Mouse (Mus musculus): ENCODE measurements at regions not wholly inside any gene's neighbourhood (a gene's known extent, or its start where the extent isn't known, plus 50 kb on each side); places are given as distances from the start of the nearest gene placed in this dataset.

DNA sequence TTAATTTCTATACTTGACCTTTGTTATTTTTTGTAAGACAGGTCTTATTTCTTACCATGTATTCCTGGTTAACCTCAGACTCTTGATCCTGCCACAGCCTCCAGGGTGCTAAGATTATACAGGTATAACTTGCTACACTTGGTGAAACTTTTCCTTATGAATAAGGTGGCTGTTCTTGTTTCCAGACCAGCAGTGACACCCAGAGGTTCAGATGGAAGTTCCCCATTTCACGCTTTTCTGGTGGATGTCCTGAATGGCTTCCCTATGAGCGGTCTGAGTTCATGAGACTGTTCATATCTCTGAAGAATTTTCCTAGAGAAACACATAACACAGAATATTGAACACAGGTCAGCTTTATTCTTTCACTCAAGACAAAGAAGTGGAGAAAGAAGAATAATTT lies 258.4 kb downstream of the Lrriq3 start (continued):
- no peak for TF ChIP-seq JUND (conservative IDR thresholded peaks at IDR 0.05; ENCODE audit: low read depth, low read length)
- no peak for TF ChIP-seq ELF1 (IDR thresholded peaks at IDR 0.05; ENCODE audit: low read depth, low read length)

DNA sequence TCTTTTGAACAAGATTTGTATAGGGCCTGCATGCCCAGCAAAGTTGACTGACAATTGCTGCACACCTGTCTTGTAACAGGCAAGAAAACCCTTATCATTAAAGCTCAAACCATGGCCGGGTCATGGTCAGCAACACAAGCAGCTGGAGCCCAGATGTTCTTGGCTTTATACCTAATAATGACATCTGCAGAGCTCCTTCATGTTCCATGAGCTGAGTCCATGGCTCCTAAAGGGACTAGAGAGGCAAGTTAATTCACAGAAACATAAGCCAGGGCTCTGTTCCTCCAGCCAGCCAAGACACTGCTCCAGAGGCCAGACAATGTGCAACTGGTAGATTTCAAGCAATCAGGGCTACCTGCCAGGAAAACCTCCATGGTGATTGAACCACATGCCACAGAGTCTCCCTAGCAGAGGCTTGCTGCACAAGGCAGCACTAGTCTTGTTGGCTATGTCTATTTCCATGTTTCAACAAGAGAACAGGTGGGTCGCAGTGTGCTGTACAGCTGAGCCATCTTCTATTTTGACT lies 259.1 kb downstream of the Lrriq3 start:
- H3K9me3 ChIP-seq (replicated peaks; ENCODE audit: low read length): no peaks in the 10 kb centered on the region
- no peak overlapping the region for H3K27ac ChIP-seq (ENCODE audit: insufficient read depth, low read depth)
- H3K27me3 ChIP-seq (replicated peaks): no peaks in the 10 kb centered on the region
- no peak overlapping the region for H3K9ac ChIP-seq (ENCODE audit: insufficient read depth, low read depth)
- no peak for DNase-seq (ENCODE audit: extremely low read depth)
- dilution Hi-C loops (cut with MboI; ENCODE audit: extremely low pct_ligation_motif_present, extremely low pct_unique_long_range_greater_than_20kb, low sequenced_read_pairs): no loop called here
- in situ Hi-C loops (cut with MboI; ENCODE audit: low pct_ligation_motif_present, low pct_unique_long_range_greater_than_20kb, low sequenced_read_pairs): loop anchor here (10.0 to 25.0 kb wide), 2 partner anchors 108 to 465 kb away; no protein-coding TSS in a partner anchor
- no peak overlapping the region for H3K4me3 ChIP-seq (replicated peaks in 1 of 3; ENCODE audit: low read depth in 2 of 3, low read length in 2 of 3, poor library complexity in 1 of 3)
- no peaks in the 10 kb centered on the region for H3K4me1 ChIP-seq (ENCODE audit: control insufficient read depth in 1 of 2, insufficient read depth in 2 of 2)
- H3K36me3 ChIP-seq (replicated peaks in 1 of 2; ENCODE audit: control insufficient read depth in 1 of 2, insufficient read depth in 1 of 2, low read length in 1 of 2): no peaks in the 10 kb centered on the region
- no peak overlapping the region for H3K4me2 ChIP-seq (ENCODE audit: insufficient read depth, low read depth, poor library complexity, severe bottlenecking)
- H3K79me2 ChIP-seq (replicated peaks; ENCODE audit: control insufficient read depth, extremely low read depth, insufficient read depth, poor library complexity, severe bottlenecking): no peaks in the 10 kb centered on the region
- TF ChIP-seq SIN3A (IDR thresholded peaks at IDR 0.05; ENCODE audit: low read length) (no peak), CHD2 (IDR thresholded peaks at IDR 0.05; ENCODE audit: low read length) (no peak), MYC (IDR thresholded peaks at IDR 0.05; ENCODE audit: low read depth, low read length) (no peak), MAX (IDR thresholded peaks at IDR 0.05; ENCODE audit: low read length) (no peak), KAT2A (IDR thresholded peaks at IDR 0.05; ENCODE audit: insufficient replicate concordance, low read length) (no peak), RCOR1 (conservative IDR thresholded peaks at IDR 0.05; ENCODE audit: low read depth, low read length) (no peak), ZMIZ1 (IDR thresholded peaks at IDR 0.05; ENCODE audit: low read depth, low read length) (no peak), SMC3 (IDR thresholded peaks at IDR 0.05; ENCODE audit: low read depth, low read length) (no peak), IRF4 (IDR thresholded peaks at IDR 0.05; ENCODE audit: low read depth, low read length) (no peak)

DNA sequence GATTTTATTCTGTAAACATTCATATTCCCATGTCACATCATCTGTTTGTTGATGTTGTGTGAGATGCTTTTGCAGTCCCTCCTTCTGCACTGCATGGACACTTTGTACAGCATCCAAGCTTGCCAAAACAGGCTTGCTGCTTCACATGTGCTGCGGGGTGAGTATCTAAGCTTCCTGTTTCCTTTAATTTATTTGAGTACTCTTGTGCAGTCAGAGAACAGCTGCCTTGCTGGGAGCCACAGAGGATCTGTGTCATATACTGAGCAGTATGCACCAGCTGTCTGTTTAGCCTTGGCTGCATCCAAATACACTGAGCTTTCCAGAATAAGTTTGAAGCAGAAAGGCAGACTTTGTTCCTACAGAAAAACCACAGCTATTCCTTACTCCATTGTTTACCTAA lies 267.2 kb downstream of the Lrriq3 start:
- TF ChIP-seq POLR2A (IDR thresholded peaks at IDR 0.05; ENCODE audit: low read depth, low read length): no peak
- TF ChIP-seq NELFE (IDR thresholded peaks at IDR 0.05; ENCODE audit: low read depth, low read length): no peak
- TF ChIP-seq CTCF (conservative IDR thresholded peaks at IDR 0.05 in 1 of 2, IDR thresholded peaks at IDR 0.05 in 1 of 2; ENCODE audit: low read depth in 2 of 2, low read length in 2 of 2): no peak
- no peak for TF ChIP-seq UBTF (IDR thresholded peaks at IDR 0.05; ENCODE audit: low read depth, low read length)
- no peak for TF ChIP-seq ZKSCAN1 (IDR thresholded peaks at IDR 0.05; ENCODE audit: borderline replicate concordance, low read depth, low read length)
- no peak for TF ChIP-seq RAD21 (IDR thresholded peaks at IDR 0.05; ENCODE audit: low read depth, low read length)
- no peak for TF ChIP-seq MEF2A (IDR thresholded peaks at IDR 0.05; ENCODE audit: borderline replicate concordance, low read depth, low read length)
- TF ChIP-seq USF2 (conservative IDR thresholded peaks at IDR 0.05; ENCODE audit: low read depth, low read length): no peak
- no peak for TF ChIP-seq MYC (IDR thresholded peaks at IDR 0.05; ENCODE audit: low read depth, low read length)
- TF ChIP-seq RCOR1 (conservative IDR thresholded peaks at IDR 0.05; ENCODE audit: low read depth, low read length): no peak
- no peak for TF ChIP-seq MAX (IDR thresholded peaks at IDR 0.05; ENCODE audit: low read length)
- no peak for TF ChIP-seq SIN3A (IDR thresholded peaks at IDR 0.05; ENCODE audit: low read length)
- no peak for TF ChIP-seq ZMIZ1 (IDR thresholded peaks at IDR 0.05; ENCODE audit: low read depth, low read length)
- TF ChIP-seq IRF4 (IDR thresholded peaks at IDR 0.05; ENCODE audit: low read depth, low read length): no peak
- no peak for TF ChIP-seq EP300 (IDR thresholded peaks at IDR 0.05; ENCODE audit: low read length)
- TF ChIP-seq MXI1 (IDR thresholded peaks at IDR 0.05; ENCODE audit: low read depth, low read length): no peak
- no peak for TF ChIP-seq MAZ (IDR thresholded peaks at IDR 0.05; ENCODE audit: low read depth, low read length)
- no peak for TF ChIP-seq JUN (IDR thresholded peaks at IDR 0.05; ENCODE audit: insufficient read depth, low read depth, low read length)
- TF ChIP-seq KAT2A (IDR thresholded peaks at IDR 0.05; ENCODE audit: insufficient replicate concordance, low read length): no peak
- Histone ChIP-seq H3K79me2 (replicated peaks; ENCODE audit: control insufficient read depth, extremely low read depth, insufficient read depth, poor library complexity, severe bottlenecking) (no peaks in the 10 kb centered on the region), H3K27me3 (replicated peaks) (no peaks in the 10 kb centered on the region), H3K4me1 (ENCODE audit: control insufficient read depth in 1 of 2, insufficient read depth in 2 of 2) (no peaks in the 10 kb centered on the region), H3K36me3 (replicated peaks in 1 of 2; ENCODE audit: control insufficient read depth in 1 of 2, insufficient read depth in 1 of 2, low read length in 1 of 2) (no peaks in the 10 kb centered on the region), H3K4me3 (replicated peaks in 1 of 3; ENCODE audit: low read depth in 2 of 3, low read length in 2 of 3, poor library complexity in 1 of 3) (no peak overlapping the region), H3K9me3 (replicated peaks; ENCODE audit: low read length) (no peaks in the 10 kb centered on the region), H3K27ac (ENCODE audit: insufficient read depth, low read depth) (no peak overlapping the region), H3K4me2 (ENCODE audit: insufficient read depth, low read depth, poor library complexity, severe bottlenecking) (no peak overlapping the region), H3K9ac (ENCODE audit: insufficient read depth, low read depth) (no peak overlapping the region)
- in situ Hi-C loops (cut with MboI; ENCODE audit: low pct_ligation_motif_present, low pct_unique_long_range_greater_than_20kb, low sequenced_read_pairs): loop anchor here (25.0 kb wide), 1 partner anchor 473 kb away; no protein-coding TSS in a partner anchor
- dilution Hi-C loops (cut with MboI; ENCODE audit: extremely low pct_ligation_motif_present, extremely low pct_unique_long_range_greater_than_20kb, low sequenced_read_pairs): no loop called here
- DNase-seq (ENCODE audit: extremely low read depth): no peak
